Mouse (Mus musculus): ENCODE results near the gene Mtpn. TPM values are rescaled to one million over a fixed set of nuclear protein-coding genes. Genes with fewer than 3 reads are reported as not detected.

The Mtpn gene
- total RNA-seq, 1 experiment from 2014 or later: 212 TPM

GRCm38 (mm10) chr6:35462484-35462883, 77.2 kb downstream of the Mtpn start:
- no peak for ATAC-seq (replicated peaks; ENCODE audit: insufficient number of reproducible peaks, low FRiP score, low TSS enrichment, poor library complexity, severe bottlenecking)

Other genes with a start within 250 kb of the Mtpn start
- gene Slc13a4, start 231.8 kb downstream of the Mtpn start, total RNA-seq (2017): not detected in 3 replicates
- gene Fam180a, start 213.7 kb downstream of the Mtpn start, total RNA-seq (2017): 1.4 TPM in 1 of 3 replicates, not detected in the others

Data from monocyte, adult 5-6 weeks (primary cell).